Mouse (Mus musculus) granulocyte monocyte progenitor cell, adult 5-6 weeks (primary cell): ENCODE measurements around the gene Tceanc2. TPM values are rescaled to one million over a fixed set of nuclear protein-coding genes. Genes with fewer than 3 reads are reported as not detected.

Source experiments
- ATAC-seq: replicated peaks from 2 replicates; pipeline ENCODE4 v1.8.0; 2016; ENCODE audit warnings: mild to moderate bottlenecking, moderate TSS enrichment, inconsistent platforms; ENCODE audit not compliant: poor library complexity, severe bottlenecking
- total RNA-seq, 2 experiments: library from RNA; stranded (forward) in 1 of 2; stranded (reverse) in 1 of 2; fragments of 200-712, 200-1000 nt in 1 of 2; fragments of >200 nt in 1 of 2; fragmentation: Nextera tagmentation in 1 of 2; gene quantifications; 2 replicates each; pipeline ENCODE4 v1.2.3; 2014 to 2017

The Tceanc2 gene
- total RNA-seq, 2 experiments from 2014 or later = 17.6 to 28.8 TPM

DNA sequence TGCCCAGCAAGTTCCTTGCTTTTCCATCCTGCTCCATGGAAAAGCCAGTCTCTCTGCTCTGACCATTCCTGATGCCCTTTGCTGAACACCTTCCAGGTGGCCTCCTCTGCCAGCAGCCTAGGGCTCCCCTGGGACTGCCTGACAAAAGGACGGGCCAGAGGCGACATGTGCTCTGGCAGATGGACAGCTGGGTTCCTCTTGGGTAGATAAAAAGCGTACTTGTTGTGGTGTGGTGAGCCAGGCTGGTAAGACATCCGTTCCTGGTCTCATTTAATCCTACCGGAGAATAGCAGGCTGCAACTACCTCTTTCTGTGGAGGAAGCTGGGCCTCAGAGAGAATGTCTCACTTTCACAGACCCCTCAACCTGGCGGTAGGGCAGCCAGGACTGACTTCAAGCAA lies 82.9 kb downstream of the Tceanc2 start:
- peak; percentile 73 for ATAC-seq

GRCm38 (mm10) chr4:107094484-107095187 lies 84.3 kb downstream of the Tceanc2 start:
- ATAC-seq = peak; percentile 34

GRCm38 (mm10) chr4:107091696-107092095 lies 87.2 kb downstream of the Tceanc2 start:
- no peak for ATAC-seq

GRCm38 (mm10) chr4:107084858-107085257 lies 94.1 kb downstream of the Tceanc2 start:
- no peak for ATAC-seq

GRCm38 (mm10) chr4:107084343-107084742 lies 94.6 kb downstream of the Tceanc2 start:
- ATAC-seq = no peak; the same call in 1 of the 2 replicates

Other genes with a start within 250 kb of the Tceanc2 start
- gene Mrpl37, start 112.2 kb downstream of the Tceanc2 start, total RNA-seq (2014; fragmentation: Nextera tagmentation) = 78.5 and 105 TPM in 2 replicates
- 56.6 and 61.0 TPM in 2 replicates for gene Mrpl37, start 112.2 kb downstream of the Tceanc2 start, total RNA-seq (2017)
- gene Cyb5rl, start 112.1 kb downstream of the Tceanc2 start, total RNA-seq (2014; fragmentation: Nextera tagmentation) = 8.8 and 10.4 TPM in 2 replicates
- gene Cyb5rl, start 112.1 kb downstream of the Tceanc2 start, total RNA-seq (2017) = 7.2 and 10.9 TPM in 2 replicates
- not detected in 2 replicates for gene Cdcp2, start 82.2 kb downstream of the Tceanc2 start, total RNA-seq (2014; fragmentation: Nextera tagmentation)
- gene Cdcp2, start 82.2 kb downstream of the Tceanc2 start, total RNA-seq (2017) = not detected in 2 replicates
- gene Tmem59, start 717 bp downstream of the Tceanc2 start, total RNA-seq (2014; fragmentation: Nextera tagmentation) = 154 and 171 TPM in 2 replicates
- gene Tmem59, start 717 bp downstream of the Tceanc2 start, total RNA-seq (2017) = 140 and 182 TPM in 2 replicates
- not detected in 2 replicates for gene Ldlrad1, start 30.1 kb upstream of the Tceanc2 start, total RNA-seq (2014; fragmentation: Nextera tagmentation)
- not detected in 2 replicates for gene Ldlrad1, start 30.1 kb upstream of the Tceanc2 start, total RNA-seq (2017)
- gene Lrrc42, start 74.4 kb upstream of the Tceanc2 start, total RNA-seq (2014; fragmentation: Nextera tagmentation) = 20.4 and 21.8 TPM in 2 replicates
- 2.5 and 4.7 TPM in 2 replicates for gene Lrrc42, start 74.4 kb upstream of the Tceanc2 start, total RNA-seq (2017)
- gene Hspb11, start 74.5 kb upstream of the Tceanc2 start, total RNA-seq (2014; fragmentation: Nextera tagmentation) = 7.8 and 18.0 TPM in 2 replicates
- 7.9 and 14.2 TPM in 2 replicates for gene Hspb11, start 74.5 kb upstream of the Tceanc2 start, total RNA-seq (2017)
- not detected in 2 replicates for gene Dio1, start 128.1 kb upstream of the Tceanc2 start, total RNA-seq (2014; fragmentation: Nextera tagmentation)
- not detected in 2 replicates for gene Dio1, start 128.1 kb upstream of the Tceanc2 start, total RNA-seq (2017)
- gene Yipf1, start 135.2 kb upstream of the Tceanc2 start, total RNA-seq (2014; fragmentation: Nextera tagmentation) = 44.1 and 53.5 TPM in 2 replicates
- 32.0 and 38.8 TPM in 2 replicates for gene Yipf1, start 135.2 kb upstream of the Tceanc2 start, total RNA-seq (2017)
- gene Ndc1, start 188.7 kb upstream of the Tceanc2 start, total RNA-seq (2014; fragmentation: Nextera tagmentation) = 43.5 and 56.0 TPM in 2 replicates
- gene Ndc1, start 188.7 kb upstream of the Tceanc2 start, total RNA-seq (2017) = 96.2 and 181 TPM in 2 replicates